ENCODE assay signal across 14 mouse cellular contexts in the genomic region with DNA sequence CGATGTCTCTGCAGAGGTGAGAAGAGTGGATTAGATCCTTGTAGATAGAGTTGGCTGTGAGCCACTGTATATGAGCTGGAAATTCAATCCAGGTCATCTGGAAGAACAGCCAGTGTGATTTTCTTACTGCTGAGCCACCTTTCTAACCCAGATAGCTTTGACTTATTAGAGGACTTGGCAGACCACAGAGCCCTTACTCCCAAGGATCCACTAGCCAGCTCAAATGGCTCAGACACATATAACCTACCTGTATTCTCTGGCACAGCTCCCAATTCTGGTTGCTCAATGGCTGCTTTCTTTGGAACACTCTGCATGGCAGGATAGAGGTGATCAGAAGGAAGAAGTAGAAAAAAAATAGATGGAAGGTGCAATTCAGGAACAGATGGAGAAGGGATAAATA. TPM values are rescaled to one million over a fixed set of nuclear protein-coding genes. Genes with fewer than 3 reads are reported as not detected.
DNase-seq lines count a peak whose midpoint lies in the region; ATAC-seq and TF ChIP-seq lines count a peak whose summit lies in the region.
"Had no signal": no experiment of that assay in that cellular context is flagged by ENCODE, and none has a peak within 500 bp of the region (broad histone marks: within the 10 kb centered on the region; RNA-seq: fewer than 3 reads in every experiment).

No protein-coding gene starts in this region.

- H3K27ac ChIP-seq in embryonic facial prominence, embryonic 14.5 days (replicated peaks; ENCODE audit: low read depth, low read length): no peak overlapping the region
- H3K27ac ChIP-seq in embryonic facial prominence, embryonic 10.5 days (replicated peaks): no peak overlapping the region
- no peak overlapping the region for H3K27ac ChIP-seq in kidney, embryonic 15.5 days
- no peak overlapping the region for H3K27ac ChIP-seq in MEL (ENCODE audit: control insufficient read depth, low read depth, low read length)
- H3K27ac ChIP-seq: heart, embryonic 10.5 days; limb, embryonic 12.5 days had no signal

- no peak for ATAC-seq in embryonic facial prominence, embryonic 14.5 days (ENCODE audit: low read depth)
- ATAC-seq in kidney, embryonic 15.5 days (replicated peaks; ENCODE audit: low FRiP score): no peak
- ATAC-seq: CD4-positive, CD25-positive, alpha-beta regulatory T cell, adult 4 months; Patski had no signal

- DNase-seq in embryonic facial prominence, embryonic 14.5 days (ENCODE audit: low spot score): peak; percentile 26
- no peak for DNase-seq in embryonic facial prominence, embryonic 10.5 days (ENCODE audit: low spot score)
- DNase-seq in kidney, postnatal 14 days: peak; percentile 14
- DNase-seq in MEL (ENCODE audit: low read depth, low spot score): peak; percentile 41
- DNase-seq in cerebellum, adult 9-11 months: peak; percentile 34
- no peak for DNase-seq in natural killer cell, adult 2 months (ENCODE audit: low spot score in 2 of 2)
- no peak for DNase-seq in urinary bladder, postnatal 4 days (ENCODE audit: low spot score in 2 of 2)
- DNase-seq: midbrain, embryonic 14.5 days; thymus, adult 2 months had no signal

- 71% methylated on average over 1 of the region's 1 CpGs for WGBS in embryonic facial prominence, embryonic 14.5 days
- 86% methylated on average over 1 of the region's 1 CpGs for WGBS in embryonic facial prominence, embryonic 10.5 days
- 79% methylated on average over 1 of the region's 1 CpGs for WGBS in kidney, embryonic 15.5 days

- no peak overlapping the region for H3K4me2 ChIP-seq in embryonic facial prominence, embryonic 14.5 days (ENCODE audit: low read depth, low read length)
- H3K4me2 ChIP-seq in kidney, embryonic 15.5 days: no peak overlapping the region
- H3K4me2 ChIP-seq: limb, embryonic 12.5 days had no signal

- H3K4me1 ChIP-seq in embryonic facial prominence, embryonic 14.5 days (ENCODE audit: control insufficient read depth, insufficient read depth, low read length): no peaks in the 10 kb centered on the region; the same call in 1 of the 2 replicates
- peaks cover 11% of the 10 kb centered on the region; the same call in 1 of the 2 replicates for H3K4me1 ChIP-seq in embryonic facial prominence, embryonic 10.5 days
- peaks cover 11% of the 10 kb centered on the region for H3K4me1 ChIP-seq in kidney, embryonic 15.5 days
- peaks cover 3 to 6% of the 10 kb centered on the region in 2 experiments; a peak in 1 of 4 replicates for H3K4me1 ChIP-seq in MEL (ENCODE audit: control insufficient read depth in 1 of 2, insufficient read depth in 2 of 2, low read length in 2 of 2)

- H3K9ac ChIP-seq in embryonic facial prominence, embryonic 14.5 days (ENCODE audit: low read depth, low read length): no peak overlapping the region
- no peak overlapping the region for H3K9ac ChIP-seq in kidney, embryonic 15.5 days
- no peak overlapping the region for H3K9ac ChIP-seq in MEL (ENCODE audit: control insufficient read depth, low read depth, low read length, poor library complexity, severe bottlenecking)
- H3K9ac ChIP-seq: limb, embryonic 12.5 days had no signal

- H3K4me3 ChIP-seq in embryonic facial prominence, embryonic 14.5 days (ENCODE audit: low read depth, low read length): no peak overlapping the region
- H3K4me3 ChIP-seq in embryonic facial prominence, embryonic 10.5 days: no peak overlapping the region
- no peak overlapping the region for H3K4me3 ChIP-seq in kidney, embryonic 15.5 days (replicated peaks)
- no peak overlapping the region for H3K4me3 ChIP-seq in MEL (ENCODE audit: control insufficient read depth in 1 of 2, insufficient read depth in 1 of 2, low read depth in 2 of 2, low read length in 2 of 2)
- H3K4me3 ChIP-seq: heart, embryonic 10.5 days; limb, embryonic 12.5 days had no signal

- H3K9me3 ChIP-seq in embryonic facial prominence, embryonic 14.5 days (ENCODE audit: control insufficient read depth, low read length): no peaks in the 10 kb centered on the region
- H3K9me3 ChIP-seq in embryonic facial prominence, embryonic 10.5 days: no peaks in the 10 kb centered on the region
- no peaks in the 10 kb centered on the region for H3K9me3 ChIP-seq in kidney, embryonic 15.5 days (replicated peaks)
- H3K9me3 ChIP-seq in MEL (replicated peaks; ENCODE audit: insufficient read depth, low read length): no peaks in the 10 kb centered on the region
- H3K9me3 ChIP-seq: heart, embryonic 10.5 days; limb, embryonic 12.5 days had no signal

- H3K27me3 ChIP-seq in embryonic facial prominence, embryonic 14.5 days (replicated peaks; ENCODE audit: control insufficient read depth, insufficient read depth, low read length): no peaks in the 10 kb centered on the region
- no peaks in the 10 kb centered on the region for H3K27me3 ChIP-seq in embryonic facial prominence, embryonic 10.5 days (replicated peaks; ENCODE audit: low read depth, poor library complexity, severe bottlenecking)
- no peaks in the 10 kb centered on the region for H3K27me3 ChIP-seq in kidney, embryonic 15.5 days
- no peaks in the 10 kb centered on the region for H3K27me3 ChIP-seq in MEL (ENCODE audit: control insufficient read depth in 1 of 2, insufficient read depth in 2 of 2, low read length in 2 of 2)
- H3K27me3 ChIP-seq: limb, embryonic 12.5 days; Patski had no signal

- TF ChIP-seq POLR2A in MEL (IDR thresholded peaks at IDR 0.05; ENCODE audit: control insufficient read depth in 1 of 2, insufficient read depth in 1 of 2, low read depth in 1 of 2, low read length in 2 of 2, poor library complexity in 1 of 2): peak in 1 of 2 experiments; percentile 25; a peak in 1 of 4 replicates

- peaks cover 2% of the 10 kb centered on the region; the same call in 1 of the 2 replicates for H3K79me2 ChIP-seq in MEL (ENCODE audit: control insufficient read depth, insufficient read depth, low read length, poor library complexity)

- TF ChIP-seq RAD21 in MEL (IDR thresholded peaks at IDR 0.05; ENCODE audit: low read depth, low read length): no peak

- peaks cover 46% of the 10 kb centered on the region for H3K36me3 ChIP-seq in embryonic facial prominence, embryonic 14.5 days (ENCODE audit: control insufficient read depth, insufficient read depth, low read length)
- peaks cover 57% of the 10 kb centered on the region for H3K36me3 ChIP-seq in embryonic facial prominence, embryonic 10.5 days (replicated peaks)
- peaks cover 41% of the 10 kb centered on the region for H3K36me3 ChIP-seq in kidney, embryonic 15.5 days
- peaks cover 5 to 12% of the 10 kb centered on the region in 2 experiments for H3K36me3 ChIP-seq in MEL (ENCODE audit: control insufficient read depth in 1 of 2, insufficient read depth in 2 of 2, low read length in 2 of 2)

- TF ChIP-seq CTCF in MEL (IDR thresholded peaks at IDR 0.05 in 2 of 3, conservative IDR thresholded peaks at IDR 0.05 in 1 of 3; ENCODE audit: control insufficient read depth in 1 of 3, insufficient read depth in 1 of 3, low read depth in 2 of 3, low read length in 3 of 3, poor library complexity in 1 of 3, severe bottlenecking in 1 of 3): no peak

- no peak for TF ChIP-seq EP300 in MEL (IDR thresholded peaks at IDR 0.05; ENCODE audit: low read depth in 1 of 2, low read length in 2 of 2)

TF ChIP-seq in MEL, 35 proteins besides CTCF, POLR2A, EP300 and RAD21:
- TF ChIP-seq NELFE (IDR thresholded peaks at IDR 0.05; ENCODE audit: low read depth, low read length): 0 out of 2 replicates have a peak, but pooled peaks have one; percentile 22
- peak; percentile 96 for TF ChIP-seq POLR2AphosphoS2 (IDR thresholded peaks at IDR 0.05; ENCODE audit: low read length)
- TF ChIP-seq CHD2 (IDR thresholded peaks at IDR 0.05; ENCODE audit: low read length): no peak
TF ChIP-seq in MEL: peak in this region for 2.

RNA-seq across cellular contexts. Expression of gene Mtfr2, which starts 1.8 kb away (rescaled TPM):
- 1.4 TPM in 2 replicates for polyA plus RNA-seq in embryonic facial prominence, embryonic 14.5 days (2014; fragmentation: Nextera tagmentation; extraction: Ambion mirVana)
- 3.2 and 3.4 TPM in 2 replicates for polyA plus RNA-seq in embryonic facial prominence, embryonic 10.5 days (2016; fragmentation: Nextera tagmentation; extraction: Ambion mirVana)
- 2.4 and 2.7 TPM in 2 replicates for polyA plus RNA-seq in kidney, embryonic 15.5 days (2015; fragmentation: Nextera tagmentation; extraction: Ambion mirVana)
- 10.3 and 10.8 TPM in 2 replicates for total RNA-seq in MEL (2012; rRNA removed)
- polyA plus RNA-seq in MEL (2012; ENCODE audit: insufficient read depth in 1 of 2, insufficient read length in 2 of 2, low read depth in 1 of 2, low replicate concordance in 2 of 2, missing spikeins in 1 of 2): 10 to 100 TPM in 1 of 2 experiments, not detected in 1; 17.1 TPM

RNA-seq across cellular contexts. Expression of gene Bclaf1, which starts 33.5 kb away (rescaled TPM):
- 113 and 127 TPM in 2 replicates for polyA plus RNA-seq in embryonic facial prominence, embryonic 14.5 days (2014; fragmentation: Nextera tagmentation; extraction: Ambion mirVana)
- polyA plus RNA-seq in embryonic facial prominence, embryonic 10.5 days (2016; fragmentation: Nextera tagmentation; extraction: Ambion mirVana): 175 and 177 TPM in 2 replicates
- polyA plus RNA-seq in kidney, embryonic 15.5 days (2015; fragmentation: Nextera tagmentation; extraction: Ambion mirVana): 128 and 134 TPM in 2 replicates
- total RNA-seq in MEL (2012; rRNA removed): 94.0 and 114 TPM in 2 replicates
- polyA plus RNA-seq in MEL (2012; ENCODE audit: insufficient read depth in 1 of 2, insufficient read length in 2 of 2, low read depth in 1 of 2, low replicate concordance in 2 of 2, missing spikeins in 1 of 2): 100 to 1,000 TPM; 171 to 412 TPM

Comparison
In these comparisons a context has a peak if more than half of its experiments do, and no peak if none do; other contexts are left out.
1. DNase-seq: peak in embryonic facial prominence, embryonic 14.5 days (single experiment), kidney, postnatal 14 days (single experiment), MEL (single experiment) and cerebellum, adult 9-11 months (single experiment); none in embryonic facial prominence, embryonic 10.5 days (single experiment), natural killer cell, adult 2 months (0 of 2) and urinary bladder, postnatal 4 days (0 of 2).